Mouse (Mus musculus) ovary, postnatal 14 days (tissue): Measurements from ENCODE around the gene Sept12.

Source experiments
- DNase-seq: peaks from one replicate; pipeline ENCODE4 v3.0.0; 2022; ENCODE audit warnings: low spot score

The Sept12 gene

DNA sequence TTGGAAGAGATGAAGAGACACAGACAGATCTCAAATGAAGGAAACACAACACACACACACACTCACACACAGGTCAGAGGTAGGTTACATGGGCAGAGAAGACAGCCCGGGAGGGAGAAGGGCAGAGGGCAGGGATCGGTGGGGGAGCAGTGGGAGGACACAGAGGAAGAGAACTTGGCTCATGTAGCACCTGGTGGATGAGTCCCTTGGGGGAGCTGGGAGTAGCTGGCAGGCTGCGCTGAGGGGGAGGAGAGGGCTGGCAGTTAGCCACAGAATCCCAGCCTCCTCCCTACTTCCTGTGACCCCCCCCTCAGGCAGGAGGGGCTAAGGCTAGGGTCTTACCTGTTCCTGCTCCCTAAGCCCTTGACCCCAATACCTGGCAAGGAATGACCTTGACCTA is at the start of gene Sept12:
TSS of gene Sept12 (minus strand) at position 300 of the 400 bp plus-strand sequence.
- peak; percentile 37 for DNase-seq

DNA sequence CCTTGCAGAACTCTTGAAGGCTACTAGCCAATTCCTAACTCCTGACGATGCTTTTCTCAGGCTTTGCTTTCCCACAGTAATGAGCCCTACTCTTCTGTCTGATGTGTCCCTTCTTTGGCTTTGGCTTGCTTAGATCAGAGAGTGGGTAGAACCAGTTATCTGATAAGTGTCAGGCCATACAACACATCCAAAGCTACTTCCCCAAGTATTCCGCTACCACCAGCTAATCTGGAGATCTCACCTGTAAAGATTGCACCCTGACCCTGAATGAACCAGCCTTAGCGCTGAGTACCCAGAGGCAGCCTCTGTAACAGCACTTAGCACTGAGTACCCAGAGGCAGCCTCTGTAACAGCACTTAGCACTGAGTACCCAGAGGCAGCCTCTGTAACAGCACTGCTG is 47.7 kb upstream of the Sept12 start:
- no peak for DNase-seq

DNA sequence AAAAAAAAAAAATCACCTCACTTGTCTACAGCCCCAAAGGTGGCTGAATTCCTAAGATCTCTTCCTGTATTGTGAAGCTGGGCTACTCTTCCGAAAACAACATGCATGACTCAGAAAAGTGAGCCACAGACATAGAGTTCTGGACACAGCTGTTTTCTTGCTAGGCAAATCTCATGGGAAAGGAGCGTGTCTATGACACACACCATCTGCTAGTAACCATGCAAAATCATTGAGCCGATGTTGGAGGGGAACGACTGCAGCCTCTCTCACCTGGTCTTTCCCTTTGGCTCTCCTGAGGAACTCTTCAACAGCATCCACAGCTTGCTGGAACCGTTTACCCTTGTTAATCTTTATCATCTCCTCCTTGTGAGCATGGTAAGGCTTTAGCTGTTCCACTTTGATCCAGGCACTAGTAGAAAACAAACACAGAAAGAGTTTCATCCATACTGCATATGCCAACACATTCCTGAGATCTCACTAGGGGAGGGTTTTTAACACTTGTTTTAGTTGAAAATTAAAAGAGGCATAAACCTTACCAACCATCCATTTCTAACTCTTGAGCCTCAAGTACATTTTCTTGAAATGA is 39.1 kb upstream of the Sept12 start:
- no peak for DNase-seq

DNA sequence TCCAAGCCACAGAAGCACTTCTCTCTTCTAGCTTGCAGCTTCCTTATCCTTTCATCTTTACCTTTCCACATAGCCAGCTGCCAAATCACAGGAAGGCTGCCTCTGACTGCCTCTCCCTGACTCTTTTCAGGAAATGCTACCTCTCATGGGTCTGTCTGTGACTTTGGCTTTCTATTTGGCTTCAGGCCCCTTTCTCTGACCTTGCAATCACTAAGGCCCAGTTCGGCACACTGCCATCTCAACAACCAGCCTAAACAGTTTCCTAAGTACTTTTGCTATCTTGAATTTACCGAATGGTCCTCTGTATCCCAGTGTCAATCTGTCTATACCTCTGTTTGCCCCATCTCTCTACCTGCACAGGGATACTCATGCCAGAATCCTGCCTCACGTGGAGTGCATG is 37.9 kb upstream of the Sept12 start:
- no peak for DNase-seq

DNA sequence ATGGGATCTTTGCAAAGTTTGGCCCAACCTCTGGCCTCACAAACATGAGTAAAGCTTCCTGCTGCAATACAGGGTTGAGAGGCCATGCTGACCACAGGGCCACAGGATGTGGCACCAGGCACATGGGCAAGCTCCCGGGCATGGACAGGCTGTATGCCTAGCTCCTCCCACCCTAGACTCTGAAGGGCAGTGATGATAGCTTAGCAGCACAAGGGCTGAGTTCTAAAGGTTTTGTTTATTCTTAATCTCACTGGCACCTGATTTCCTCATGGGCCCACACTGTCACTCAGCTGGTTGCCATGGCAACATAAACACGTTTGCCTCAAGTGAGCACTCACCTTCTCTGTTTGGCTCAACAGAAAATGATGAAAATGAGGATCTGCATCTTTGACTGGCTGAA is 32.2 kb upstream of the Sept12 start:
- DNase-seq, result no peak

DNA sequence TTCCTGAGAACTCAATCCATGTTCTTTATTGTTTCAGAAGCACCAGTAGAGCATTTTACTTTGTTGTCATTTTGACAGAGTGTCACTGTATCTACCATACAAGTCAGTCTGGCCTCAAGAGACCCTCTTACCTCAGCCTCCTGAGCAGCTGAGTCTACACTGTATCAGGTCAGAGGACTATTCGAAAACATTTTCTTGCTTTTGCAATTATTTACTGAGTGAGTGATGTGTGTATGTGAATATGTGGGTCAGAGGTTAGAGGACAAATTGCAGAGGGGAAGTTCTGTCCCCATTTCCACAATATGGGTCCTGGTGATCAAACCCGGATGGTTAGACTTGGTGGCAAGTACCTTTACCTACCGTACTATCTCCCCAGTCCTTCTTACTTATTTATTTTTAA is 26.4 kb upstream of the Sept12 start:
- DNase-seq, result no peak

DNA sequence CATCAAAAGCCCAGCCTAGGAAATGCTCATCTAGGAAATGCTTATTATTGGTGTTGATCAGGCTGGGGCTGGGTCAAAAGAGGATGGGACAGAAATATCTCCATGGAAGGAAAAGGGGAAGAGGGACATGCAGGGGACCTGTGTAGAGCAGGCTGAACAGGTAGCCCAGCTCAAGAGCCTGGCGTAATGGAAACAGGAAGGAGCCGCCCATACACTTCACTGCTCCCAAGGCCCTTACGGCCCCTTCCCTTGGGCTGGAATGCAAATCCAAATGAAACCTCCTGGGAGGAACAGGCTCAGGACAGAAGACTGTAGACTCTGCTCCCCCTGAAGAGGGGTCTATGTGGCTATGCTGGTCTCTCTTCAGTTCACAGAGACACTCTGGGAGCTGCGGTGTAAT is 16.9 kb upstream of the Sept12 start:
- DNase-seq, result no peak

DNA sequence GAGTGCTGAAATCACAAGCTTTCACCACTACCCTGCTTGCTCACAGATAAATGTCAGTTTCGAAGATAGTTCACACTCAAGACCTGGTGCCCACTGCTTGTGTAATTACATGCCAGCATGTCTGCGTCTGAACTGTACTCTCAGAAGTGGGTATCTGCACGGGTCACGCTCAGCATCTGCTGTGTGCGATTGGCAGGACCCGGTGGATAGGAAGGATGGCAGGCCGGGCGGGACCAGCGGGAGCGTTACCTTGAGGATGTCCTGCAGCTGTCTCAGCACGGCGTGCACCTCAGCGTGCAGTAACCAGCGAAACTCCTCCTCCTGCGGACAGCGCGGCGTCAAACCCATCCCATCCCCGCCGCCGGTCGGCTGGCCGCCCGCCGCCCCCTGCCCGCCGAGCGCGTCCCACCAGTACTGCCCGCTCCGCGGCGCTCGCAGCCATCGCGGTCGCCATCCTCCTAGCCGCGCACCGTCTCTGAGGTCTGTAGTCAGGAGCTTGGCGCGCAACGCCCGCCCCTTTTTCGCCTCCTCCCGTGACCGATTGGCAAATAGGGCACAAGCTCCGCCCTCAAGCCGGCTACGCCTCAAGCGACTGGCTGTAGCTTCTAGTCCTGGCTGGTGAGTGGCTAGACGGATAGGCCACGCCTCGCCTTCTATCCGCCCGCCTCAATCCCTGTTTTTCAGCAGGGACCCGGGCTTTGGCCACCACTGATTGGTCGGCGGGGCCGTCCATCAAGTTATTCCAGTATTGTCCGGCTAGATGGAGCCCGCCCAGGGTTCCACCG is 15.6 kb upstream of the Sept12 start, which contains the start of gene Rogdi:
TSS of gene Rogdi (minus strand) at position 500 of the 785 bp plus-strand sequence.
- DNase-seq, result peak; percentile 90

DNA sequence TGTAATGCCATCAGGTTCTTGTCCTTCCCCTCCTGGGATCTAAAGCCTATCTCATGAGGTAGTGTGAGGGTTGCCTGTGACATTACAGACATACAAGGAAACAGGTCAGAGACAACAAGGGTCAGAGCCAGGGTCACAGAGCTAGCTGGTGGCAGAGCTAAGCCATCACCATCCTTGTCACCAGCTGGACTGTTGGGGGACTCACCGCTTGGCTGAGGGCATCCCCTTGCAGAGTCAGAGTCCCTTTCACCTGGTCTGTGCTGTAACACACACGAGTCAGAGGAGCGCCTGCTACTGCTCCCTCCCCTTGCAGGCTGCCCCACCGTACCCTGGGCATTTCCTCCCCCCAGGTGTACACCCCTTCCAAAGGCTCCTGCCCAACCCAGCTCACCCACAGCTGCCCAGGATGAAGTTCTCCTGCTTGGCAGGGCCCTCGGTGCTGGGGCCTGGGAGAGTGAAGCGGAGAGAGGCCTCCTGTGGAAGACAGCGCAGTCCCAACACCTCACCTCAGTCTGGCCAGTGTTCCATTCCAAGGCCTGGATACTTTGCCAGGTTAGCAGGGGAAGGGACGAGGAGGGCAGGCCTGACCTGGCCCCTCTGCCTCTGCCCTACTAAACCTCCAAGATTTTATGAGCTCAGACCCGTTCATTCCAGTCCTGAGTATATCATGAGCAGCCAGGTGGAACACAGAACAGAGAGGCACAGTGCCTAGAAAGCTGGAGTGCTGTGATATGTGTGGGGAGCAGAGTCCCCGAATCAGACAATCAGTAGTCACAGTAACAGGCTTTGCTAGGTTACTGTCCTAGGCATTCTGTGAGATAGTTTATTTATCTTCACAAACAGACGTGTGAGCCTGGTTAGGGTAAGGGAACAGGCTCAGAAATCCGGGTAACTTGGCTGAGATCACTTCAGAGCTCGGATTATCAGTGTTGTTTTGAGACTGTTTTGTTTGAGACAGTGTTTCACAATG is 14.7 kb upstream of the Sept12 start:
- no peak for DNase-seq

DNA sequence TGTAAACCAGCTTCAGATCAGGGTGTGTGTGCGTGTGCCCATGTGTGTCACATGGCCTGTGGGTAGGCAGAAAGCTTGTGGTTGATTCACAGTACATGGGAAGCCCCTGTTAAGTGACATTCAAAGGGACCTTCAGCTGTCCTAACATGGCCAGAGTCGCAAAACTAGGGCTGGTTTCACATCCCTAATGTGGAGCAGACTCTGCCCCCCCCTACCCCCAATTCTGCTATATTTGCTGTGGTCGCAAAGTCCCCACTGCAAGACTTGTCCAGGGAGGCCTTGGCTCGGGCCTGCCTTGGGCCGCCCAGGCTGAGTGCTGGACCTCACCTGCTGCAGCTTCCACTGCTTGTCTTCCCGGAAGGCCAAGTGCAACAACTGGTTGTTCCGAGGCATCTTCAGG is 13.6 kb upstream of the Sept12 start:
- no peak for DNase-seq

DNA sequence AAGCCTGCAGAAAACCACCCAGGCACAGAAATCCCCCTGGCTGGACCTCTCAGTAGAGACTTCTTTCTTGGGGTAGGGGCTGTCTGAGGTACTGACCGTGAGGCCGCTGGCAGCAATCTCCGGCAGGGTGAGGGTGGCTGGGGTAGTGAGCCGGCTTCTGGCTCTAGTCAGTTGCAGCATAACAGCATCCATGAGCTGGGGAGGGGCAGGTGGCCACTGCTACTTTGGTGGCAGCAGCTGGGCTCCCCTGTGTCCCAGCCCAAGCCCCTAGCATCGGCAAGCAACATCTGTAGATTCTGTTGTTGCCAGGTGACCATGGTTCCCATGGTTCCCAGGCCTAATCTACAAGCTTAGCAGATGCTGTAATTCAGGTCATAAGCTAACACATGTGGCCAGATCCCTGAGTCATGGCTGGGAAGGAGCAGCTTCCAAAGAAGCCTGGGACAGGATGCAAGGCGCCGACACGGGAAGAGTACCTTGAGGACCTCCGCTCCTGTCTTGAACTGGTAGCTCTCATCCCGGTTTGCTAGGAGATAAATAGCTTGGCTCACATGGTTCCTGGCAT is 12.8 kb upstream of the Sept12 start:
- DNase-seq, result no peak

DNA sequence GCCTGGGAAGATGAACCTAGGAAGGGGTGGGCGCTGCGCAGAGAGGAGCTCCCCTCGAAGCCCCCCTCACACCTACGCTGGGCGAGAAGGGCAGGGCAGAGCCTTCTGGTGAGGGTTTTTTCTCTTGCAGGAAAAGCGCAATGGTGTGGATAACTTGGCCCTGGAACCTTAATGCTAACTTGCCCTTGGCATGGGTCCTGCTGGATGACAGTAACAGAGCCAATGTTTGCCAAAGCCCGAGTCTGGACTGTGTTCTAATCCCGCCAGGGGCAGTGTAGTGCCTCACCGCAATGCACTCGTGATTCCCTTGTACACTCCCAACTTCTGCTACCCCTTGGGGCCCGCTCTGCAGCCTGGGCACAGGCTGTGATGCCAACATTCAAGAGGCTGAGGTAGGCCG is 10.4 kb upstream of the Sept12 start:
- no peak for DNase-seq

DNA sequence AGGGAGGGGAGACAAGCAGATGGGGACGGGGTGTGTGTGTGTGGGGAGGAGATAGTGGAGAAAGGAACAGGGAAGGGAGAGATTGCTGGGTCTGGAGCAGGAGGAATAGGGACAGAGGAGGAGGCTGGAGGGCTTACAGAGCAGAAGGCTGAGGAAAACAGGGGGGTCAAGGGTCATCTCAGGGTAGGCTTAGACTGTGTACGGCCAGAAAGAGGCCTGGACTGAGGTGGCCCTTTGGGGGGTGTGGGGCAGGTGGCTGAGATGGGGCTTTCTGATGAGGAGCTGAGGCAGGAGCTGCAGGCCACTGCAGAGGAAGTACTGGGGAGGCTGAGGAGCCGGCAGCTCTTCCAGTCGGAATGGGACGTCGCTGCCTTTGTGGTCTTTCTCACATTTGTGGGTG is 9.8 kb upstream of the Sept12 start:
- DNase-seq, result no peak

DNA sequence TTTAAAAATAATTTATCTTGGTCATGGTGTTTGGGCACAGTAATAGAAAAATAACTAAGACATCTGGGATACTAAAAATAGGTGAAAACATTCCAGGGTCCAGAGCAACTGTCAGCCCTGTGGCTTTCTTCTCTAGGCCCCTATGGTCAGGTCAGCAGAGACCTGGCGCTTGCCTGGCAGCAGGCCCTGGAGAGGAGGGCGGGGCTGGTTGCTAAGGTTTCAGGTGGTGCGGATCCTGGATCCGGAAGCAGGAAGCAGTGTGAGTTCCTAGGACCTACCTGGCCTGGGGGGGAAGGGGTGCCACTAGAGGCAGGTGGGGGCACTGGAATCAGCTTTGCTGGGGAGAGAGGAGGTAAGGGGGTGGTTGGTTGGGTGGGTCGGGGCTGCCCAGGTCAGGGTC is 9.4 kb upstream of the Sept12 start, which contains the start of gene Smim22:
TSS of gene Smim22 (plus strand) at position 222 of the 400 bp plus-strand sequence.
- DNase-seq, result peak; percentile 38

DNA sequence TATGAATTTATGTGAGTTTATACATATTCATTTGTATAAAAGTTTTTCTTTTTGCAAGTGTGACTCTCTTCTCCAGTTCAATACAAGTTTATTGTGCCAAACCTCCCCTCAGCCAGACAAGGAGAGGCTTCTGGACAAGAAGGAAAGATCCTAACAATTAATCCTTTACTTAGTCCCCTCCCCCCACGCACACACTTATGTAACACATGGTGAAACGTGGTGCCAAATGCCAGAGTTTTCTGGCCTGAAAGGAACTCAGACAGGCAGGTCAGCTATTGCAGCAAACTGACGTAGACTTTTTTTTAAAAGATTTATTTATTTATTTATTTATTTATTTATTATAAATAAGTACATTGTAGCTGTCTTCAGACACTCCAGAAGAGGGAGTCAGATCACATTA is 3.0 kb upstream of the Sept12 start:
- no peak for DNase-seq

DNA sequence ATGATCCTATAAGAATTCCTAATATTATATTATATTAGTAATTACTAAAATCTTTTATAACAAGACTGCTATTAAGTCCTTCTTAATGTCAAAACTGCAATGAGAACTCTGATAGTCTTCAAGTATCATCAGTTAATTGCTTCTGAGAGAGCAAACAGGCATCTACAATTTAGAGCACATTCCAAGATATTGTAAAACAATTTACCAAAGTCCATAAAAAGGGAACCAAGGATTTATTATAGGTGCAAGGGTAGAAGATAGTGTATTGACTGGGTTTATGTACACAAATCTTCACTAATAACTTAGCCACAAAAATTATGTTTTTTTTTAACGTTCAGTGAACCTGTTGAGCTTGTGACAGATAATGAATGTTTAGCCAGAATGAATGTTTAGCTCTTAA is 1.3 kb upstream of the Sept12 start:
- DNase-seq, result no peak

DNA sequence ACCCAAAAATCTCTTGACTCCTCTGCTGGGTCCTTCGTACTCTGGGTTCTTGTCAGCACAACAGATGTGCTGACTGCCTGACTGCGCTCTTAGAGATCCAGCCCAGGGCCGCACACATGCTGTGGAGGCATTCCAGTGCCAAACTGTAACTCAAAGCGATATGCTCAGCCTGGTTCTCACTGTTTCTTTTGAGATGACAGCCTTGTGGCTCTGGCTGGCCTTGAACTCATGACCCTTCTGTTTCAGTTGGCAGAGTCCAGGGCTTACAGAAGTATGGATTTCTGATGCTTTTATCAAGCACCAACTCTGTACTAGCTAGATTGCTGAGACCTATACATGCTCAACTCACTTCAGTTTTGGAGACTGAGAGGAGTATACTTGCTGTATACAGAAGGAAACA is 4.4 kb downstream of the Sept12 start:
- DNase-seq, result no peak

DNA sequence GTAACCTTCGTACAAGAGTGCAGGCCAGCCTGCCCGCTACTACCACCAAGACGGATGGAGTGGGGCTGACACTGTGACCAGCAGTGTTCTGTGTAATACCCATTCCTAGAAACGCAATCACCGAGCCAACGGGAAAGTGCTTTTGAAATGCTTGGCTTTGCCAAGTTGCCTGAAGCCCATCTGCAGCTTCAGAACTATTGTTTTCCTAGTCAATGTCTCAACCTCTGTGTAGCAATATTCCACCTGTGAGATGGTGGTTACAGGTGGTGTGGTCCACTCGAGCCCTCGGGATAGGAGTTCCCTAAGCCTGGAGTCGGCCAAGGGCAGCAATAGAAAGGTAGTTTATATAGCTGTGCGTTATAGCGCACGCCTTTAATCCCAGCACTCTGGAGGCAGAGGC is 12.9 kb downstream of the Sept12 start:
- DNase-seq, result no peak

DNA sequence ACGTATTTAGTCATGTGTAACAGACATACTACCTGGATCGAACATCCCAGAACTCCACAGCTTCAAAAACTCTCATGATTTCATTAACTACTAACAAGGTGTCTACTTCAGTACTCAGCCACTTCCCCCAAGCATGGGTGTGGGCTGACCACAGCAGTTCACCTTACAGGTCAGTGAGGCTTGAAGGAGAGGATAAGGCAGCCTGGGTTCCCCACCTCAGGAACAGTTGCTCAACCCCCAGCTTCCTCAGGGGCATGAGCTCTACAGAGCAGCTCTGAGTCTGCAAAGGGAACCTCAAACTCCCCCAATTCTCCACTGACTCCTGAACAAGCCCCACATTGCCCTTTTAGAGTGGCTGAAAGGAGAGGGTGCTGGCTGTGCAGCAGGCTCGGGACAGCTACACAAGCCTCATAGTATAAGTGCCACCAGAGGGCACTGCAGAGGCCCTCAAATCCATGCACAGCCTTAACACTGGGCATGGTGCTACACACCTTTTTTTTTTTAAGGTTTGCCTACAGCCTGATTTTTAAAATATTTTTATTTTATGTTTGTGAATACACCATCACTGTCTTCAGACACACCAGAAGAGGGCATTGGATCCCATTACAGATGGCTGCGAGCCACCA is 17.8 kb downstream of the Sept12 start:
- no peak for DNase-seq

DNA sequence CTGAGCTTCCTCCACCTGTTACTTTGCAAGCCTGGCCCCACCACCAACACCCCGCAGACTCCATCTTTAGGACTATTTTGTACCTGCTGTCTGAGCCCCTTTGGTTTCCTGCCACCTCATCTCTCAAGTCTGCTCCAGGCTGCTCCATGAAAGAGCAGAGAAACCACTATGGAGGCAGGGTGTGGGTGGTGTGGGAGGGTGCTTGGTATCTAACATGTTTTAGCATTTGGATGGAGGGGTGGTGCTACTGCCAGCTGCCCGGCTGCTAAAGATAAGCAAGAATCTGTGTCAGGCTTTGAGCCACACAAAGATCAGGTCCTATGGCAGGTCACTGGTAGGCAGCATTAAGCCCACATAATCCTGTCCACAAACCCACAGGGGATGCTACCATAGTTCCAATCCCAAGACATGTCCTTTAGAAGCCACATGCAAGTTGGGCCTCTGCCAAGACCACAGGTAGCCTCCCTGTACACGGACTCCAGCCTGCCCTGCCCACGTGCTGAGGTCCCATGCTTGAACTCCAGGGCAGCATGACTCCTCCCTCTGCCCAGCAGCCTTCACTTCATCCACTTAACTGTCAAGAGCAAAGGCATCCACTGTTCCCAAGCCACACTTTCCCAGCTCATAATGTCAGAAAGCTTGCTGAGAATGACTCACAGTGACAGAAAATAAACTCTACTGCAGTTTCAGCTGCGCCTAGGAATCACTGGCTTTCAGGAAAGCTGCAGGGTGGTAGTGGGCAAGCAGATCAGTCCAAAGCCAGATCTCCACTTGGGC is 19.2 kb downstream of the Sept12 start:
- DNase-seq, result no peak

DNA sequence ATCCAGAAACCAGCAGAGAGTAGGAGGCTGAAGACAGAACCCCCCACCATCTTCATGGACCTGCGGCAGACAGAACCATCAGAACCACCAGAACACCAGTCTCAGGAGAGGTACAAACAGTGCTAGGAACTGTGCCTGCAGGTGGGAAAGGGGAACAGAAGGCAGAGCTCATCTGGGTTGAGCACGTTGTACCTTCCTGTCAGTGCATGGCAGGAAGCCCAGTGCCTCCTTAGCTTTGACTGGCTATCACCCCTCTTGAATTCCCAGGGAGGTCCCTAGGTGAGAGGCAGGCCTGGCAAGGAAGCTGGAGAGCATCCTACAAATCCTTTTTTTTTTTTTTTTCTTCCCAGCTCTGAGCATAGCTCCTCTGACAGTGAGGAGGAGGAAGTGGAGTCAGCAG is 21.5 kb downstream of the Sept12 start:
- DNase-seq, result no peak
